Mouse (Mus musculus) spleen, adult 2 months (tissue): ENCODE results near the gene Myom3.

ENCODE experiments used
- CTCF ChIP-seq: fragments of 200-500 bp; IDR thresholded peaks from 2 replicates; pipeline ENCODE4 v1.5.1; 2011; ENCODE audit warnings: mild to moderate bottlenecking, inconsistent platforms; ENCODE audit not compliant: insufficient read depth, insufficient read length, insufficient replicate concordance; ENCODE audit errors: extremely low read depth
- POLR2A ChIP-seq: fragments of 200-500 bp; IDR thresholded peaks from 2 replicates; pipeline ENCODE4 v1.6.1; 2011; ENCODE audit warnings: low read depth, low read length, inconsistent platforms

GRCm38 (mm10) chr4:135847581-135847980 lies 88.1 kb downstream of the Myom3 start:
- TF ChIP-seq POLR2A (no peak), CTCF (no peak)
